Mouse (Mus musculus): Measurements from ENCODE around the gene Slc22a22. TPM values are rescaled to one million over a fixed set of nuclear protein-coding genes. Genes with fewer than 3 reads are reported as not detected.
A peak's percentile ranks its signal among the peaks of the same experiment; 100 is the strongest.

Slc22a22 gene
- not detected in 2 replicates for total RNA-seq (2014; rRNA removed)
- 0.09 TPM in 1 of 2 replicates, not detected in the other for polyA plus RNA-seq (2015; fragmentation: Nextera tagmentation; extraction: Ambion mirVana)

DNA sequence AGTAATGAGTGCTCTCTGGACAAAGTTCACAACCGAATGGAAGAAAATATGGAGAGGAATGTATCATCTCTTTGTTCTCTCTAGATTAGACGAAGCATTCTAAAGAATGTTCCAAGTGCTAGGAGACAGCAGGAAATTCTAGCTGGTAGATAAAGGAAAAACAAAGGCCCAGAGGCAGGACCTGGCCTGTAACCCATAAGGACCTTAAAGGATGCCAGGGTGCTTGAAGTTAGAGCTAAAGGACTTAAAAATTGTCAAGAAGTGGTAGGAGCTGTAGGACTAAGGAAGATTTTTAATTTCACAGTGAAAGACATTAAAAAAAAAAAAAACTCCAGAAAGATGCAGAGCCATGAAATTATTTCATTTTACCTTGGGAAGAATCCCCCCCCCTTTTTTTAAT lies at the start of gene Slc22a22:
TSS of gene Slc22a22 (minus strand) at position 101 of the 400 bp plus-strand sequence.
- Histone ChIP-seq H3K4me2 (ENCODE audit: low read depth, low read length) (no peak within 1 kb of the TSS), H3K4me3 (ENCODE audit: low read length) (no peak within 1 kb of the TSS), H3K9ac (replicated peaks; ENCODE audit: low read length) (no peak within 1 kb of the TSS), H3K9me3 (ENCODE audit: low read length) (peaks cover 3% of the 10 kb centered on the region; the same call in 1 of the 2 replicates), H3K27me3 (ENCODE audit: insufficient read depth, low read length) (no peaks in the 10 kb centered on the region), H3K27ac (no peak within 1 kb of the TSS), H3K4me1 (ENCODE audit: insufficient read depth, low read length) (no peaks in the 10 kb centered on the region), H3K36me3 (ENCODE audit: insufficient read depth, low read length) (no peaks in the 10 kb centered on the region)
- no peak for ATAC-seq
- no peak for TF ChIP-seq CTCF (IDR thresholded peaks at IDR 0.05; ENCODE audit: low read depth)
- WGBS: 76% methylated on average over 2 of the region's 2 CpGs
- DNase-seq (ENCODE audit: low spot score): no peak

DNA sequence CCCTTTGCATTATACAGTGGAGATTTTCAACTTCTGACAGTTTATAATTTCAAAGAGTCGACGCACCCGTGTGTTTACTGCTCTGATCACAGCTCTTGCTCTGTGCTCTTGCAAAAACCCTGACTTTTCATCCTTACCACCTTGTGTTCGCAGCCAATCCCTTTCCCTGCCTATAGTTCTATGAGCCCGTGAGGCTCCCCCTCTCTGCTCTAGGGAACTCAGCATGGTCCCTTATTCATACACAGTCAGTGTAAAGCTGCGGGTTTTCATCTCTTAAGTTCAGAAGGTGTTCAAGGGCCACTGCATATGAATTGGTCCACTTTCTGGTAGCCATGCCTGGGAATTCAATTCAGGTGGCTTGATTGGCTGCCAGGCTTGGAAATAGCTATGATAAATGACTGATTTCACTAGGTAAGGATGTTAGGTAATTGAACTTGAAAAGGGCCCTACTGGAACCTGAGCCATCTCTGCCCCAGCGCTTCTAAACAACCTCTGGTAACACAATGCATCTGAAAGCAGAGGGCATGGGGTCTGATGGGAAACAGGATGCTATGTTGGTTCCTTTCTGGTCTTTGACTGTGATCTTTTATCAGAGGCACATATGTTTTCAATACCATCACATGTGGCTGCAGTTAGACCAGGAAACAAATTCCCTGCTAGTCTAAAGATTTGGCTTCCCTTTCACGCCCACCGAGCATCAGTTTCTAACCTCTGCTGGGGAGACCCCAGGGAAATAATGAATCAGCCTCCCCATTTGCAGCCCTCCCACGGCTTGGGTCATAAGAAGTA lies 46.3 kb upstream of the Slc22a22 start:
- Histone ChIP-seq H3K9me3 (ENCODE audit: low read length) (no peaks in the 10 kb centered on the region), H3K4me2 (ENCODE audit: low read depth, low read length) (no peak overlapping the region), H3K9ac (replicated peaks; ENCODE audit: low read length) (no peak overlapping the region), H3K4me3 (ENCODE audit: low read length) (no peak overlapping the region), H3K27ac (no peak overlapping the region), H3K27me3 (ENCODE audit: insufficient read depth, low read length) (no peaks in the 10 kb centered on the region), H3K36me3 (ENCODE audit: insufficient read depth, low read length) (no peaks in the 10 kb centered on the region), H3K4me1 (ENCODE audit: insufficient read depth, low read length) (no peaks in the 10 kb centered on the region)
- DNase-seq (ENCODE audit: low spot score) (no peak), ATAC-seq (no peak)
- TF ChIP-seq CTCF (IDR thresholded peaks at IDR 0.05; ENCODE audit: low read depth): no peak
- 64% methylated on average over 10 of the region's 10 CpGs for WGBS

- Histone ChIP-seq H3K27ac (no peak overlapping the region), H3K36me3 (ENCODE audit: insufficient read depth, low read length) (no peaks in the 10 kb centered on the region), H3K9me3 (ENCODE audit: low read length) (no peaks in the 10 kb centered on the region), H3K27me3 (ENCODE audit: insufficient read depth, low read length) (no peaks in the 10 kb centered on the region), H3K4me1 (ENCODE audit: insufficient read depth, low read length) (no peaks in the 10 kb centered on the region), H3K4me2 (ENCODE audit: low read depth, low read length) (no peak overlapping the region), H3K4me3 (ENCODE audit: low read length) (no peak overlapping the region), H3K9ac (replicated peaks; ENCODE audit: low read length) (no peak overlapping the region)
- ATAC-seq (no peak), DNase-seq (ENCODE audit: low spot score) (no peak)
- no peak for TF ChIP-seq CTCF (IDR thresholded peaks at IDR 0.05; ENCODE audit: low read depth)
- 50% methylated on average over 1 of the region's 1 CpGs for whole genome bisulfite sequencing
Measured at GRCm38 (mm10) chr15:57522160-57522559, 44.7 kb upstream of the Slc22a22 start.

GRCm38 (mm10) chr15:57509185-57510172 lies 32.1 kb upstream of the Slc22a22 start:
- ATAC-seq: peak; percentile 61
- WGBS: 32% methylated on average over 21 of the region's 21 CpGs
- no peak overlapping the region for H3K27ac ChIP-seq
- no peaks in the 10 kb centered on the region for H3K36me3 ChIP-seq (ENCODE audit: insufficient read depth, low read length)
- no peaks in the 10 kb centered on the region for H3K4me1 ChIP-seq (ENCODE audit: insufficient read depth, low read length)
- H3K4me2 ChIP-seq (ENCODE audit: low read depth, low read length): no peak overlapping the region
- H3K27me3 ChIP-seq (ENCODE audit: insufficient read depth, low read length): no peaks in the 10 kb centered on the region
- no peak for TF ChIP-seq CTCF (IDR thresholded peaks at IDR 0.05; ENCODE audit: low read depth)
- H3K9me3 ChIP-seq (ENCODE audit: low read length): 0 out of 2 replicates have a peak, but pooled peaks cover 5% of the 10 kb centered on the region
- H3K9ac ChIP-seq (replicated peaks; ENCODE audit: low read length): no peak overlapping the region
- DNase-seq (ENCODE audit: low spot score): peak; percentile 14
- H3K4me3 ChIP-seq (ENCODE audit: low read length): no peak overlapping the region

DNA sequence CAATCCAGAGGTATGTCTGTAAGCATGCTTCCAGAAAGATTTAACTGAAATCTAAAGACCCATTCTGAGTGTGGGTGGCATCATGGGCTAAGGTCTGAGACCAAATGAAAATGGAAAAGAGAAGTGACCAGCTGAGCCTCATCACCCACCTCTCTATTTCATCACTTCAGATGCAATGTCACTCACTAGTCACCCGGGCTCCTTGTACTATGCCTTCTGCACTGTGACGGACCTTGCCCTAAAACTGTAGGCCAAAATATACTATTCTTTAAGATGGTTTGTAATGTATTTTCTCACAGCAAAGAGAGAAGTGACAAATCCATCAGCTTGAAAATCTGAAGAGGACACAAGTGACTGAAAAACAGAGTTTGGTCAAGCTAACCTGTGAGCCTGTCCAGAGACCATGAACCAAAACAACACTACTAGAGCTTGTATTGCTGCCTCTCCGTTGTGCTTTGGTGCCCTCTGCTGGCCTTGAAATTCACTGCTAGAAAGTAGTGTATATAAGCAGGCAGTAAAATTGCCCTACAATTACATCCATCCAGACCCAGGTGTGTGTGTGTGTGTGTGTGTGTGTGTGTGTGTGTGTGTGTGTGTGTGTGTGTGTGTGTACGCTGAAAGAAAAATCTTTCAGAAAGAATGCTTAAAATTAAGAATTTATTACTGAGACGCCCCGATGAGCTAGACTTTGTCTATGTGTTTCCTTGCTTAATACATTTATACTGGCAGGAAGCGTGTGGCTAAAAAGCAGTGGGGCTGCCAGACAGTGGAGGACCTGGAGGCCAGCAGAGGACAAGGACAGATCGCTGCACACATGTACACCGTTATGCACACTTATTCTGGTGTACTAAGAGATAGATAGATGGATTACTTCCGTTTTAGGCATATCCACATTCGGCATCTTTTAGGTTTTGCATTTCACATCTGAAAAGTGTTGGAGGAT lies 31.1 kb upstream of the Slc22a22 start:
- no peak overlapping the region for H3K9ac ChIP-seq (replicated peaks; ENCODE audit: low read length)
- H3K36me3 ChIP-seq (ENCODE audit: insufficient read depth, low read length): no peaks in the 10 kb centered on the region
- H3K27ac ChIP-seq: no peak overlapping the region
- no peaks in the 10 kb centered on the region for H3K4me1 ChIP-seq (ENCODE audit: insufficient read depth, low read length)
- WGBS: 65% methylated on average over 11 of the region's 11 CpGs
- H3K9me3 ChIP-seq (ENCODE audit: low read length): no peaks in the 10 kb centered on the region
- H3K4me3 ChIP-seq (ENCODE audit: low read length): no peak overlapping the region
- ATAC-seq (peak; percentile 88), DNase-seq (ENCODE audit: low spot score) (peak; percentile 91)
- no peaks in the 10 kb centered on the region for H3K27me3 ChIP-seq (ENCODE audit: insufficient read depth, low read length)
- H3K4me2 ChIP-seq (ENCODE audit: low read depth, low read length): no peak overlapping the region
- peak; percentile 93 for TF ChIP-seq CTCF (IDR thresholded peaks at IDR 0.05; ENCODE audit: low read depth)

Measured in hindbrain, postnatal 0 days (tissue).